ENCODE assay signal across 7 mouse cellular contexts in genomic region chr17:37190711-37191110, GRCm38 (mm10). TPM values are rescaled to one million over a fixed set of nuclear protein-coding genes. Genes with fewer than 3 reads are reported as not detected.
DNase-seq lines count a peak whose midpoint lies in the region; ATAC-seq and TF ChIP-seq lines count a peak whose summit lies in the region.

No protein-coding gene starts in this region.

- peak; percentile 50 for DNase-seq in layer of hippocampus, adult 9-10 months (ENCODE audit: low spot score)
- no peak for DNase-seq in layer of hippocampus, adult 8-10 months (ENCODE audit: low spot score in 2 of 2)
- peak; percentile 3 for DNase-seq in Patski (ENCODE audit: low read depth, low spot score)
- peak; percentile 40 for DNase-seq in cerebellum, adult 9-10 months
- DNase-seq in lung, postnatal 36 days = peak; percentile 80
- DNase-seq in gastrocnemius, postnatal 25 days = no peak
- DNase-seq in thymus, postnatal 14 days = no peak

- CTCF ChIA-PET in Patski (lab: Charles Lee) = interaction anchor here (1.2 kb wide), 1 partner anchor 107 kb away, joined by 3 read pairs; no protein-coding TSS in a partner anchor

- POLR2A ChIA-PET in Patski (lab: Charles Lee) = no interaction called here

- ATAC-seq in Patski = no peak

- peaks cover 3% of the 10 kb centered on the region for H3K27me3 ChIP-seq in Patski

- in situ Hi-C loops in Patski (cut with MboI; ENCODE audit: low pct_unique_long_range_greater_than_20kb) = no loop called here

- no peak for TF ChIP-seq CTCF in Patski (IDR thresholded peaks at IDR 0.05)

RNA-seq across cellular contexts. Expression of gene Ubd, which starts 3.0 kb away (rescaled TPM):
- total RNA-seq in layer of hippocampus, adult 8-10 months (2022) = not detected
- polyA plus RNA-seq in Patski (2021) = 0.06 TPM
- total RNA-seq in gastrocnemius, postnatal 25 days (2021) = not detected

RNA-seq across cellular contexts. Expression of gene Olfr94, which starts 10.1 kb away (rescaled TPM):
- total RNA-seq in layer of hippocampus, adult 8-10 months (2022) = not detected
- polyA plus RNA-seq in Patski (2021) = not detected
- total RNA-seq in gastrocnemius, postnatal 25 days (2021) = not detected

RNA-seq across cellular contexts. Expression of gene Olfr95, which starts 22.2 kb away (rescaled TPM):
- total RNA-seq in layer of hippocampus, adult 8-10 months (2022) = not detected
- polyA plus RNA-seq in Patski (2021) = not detected
- total RNA-seq in gastrocnemius, postnatal 25 days (2021) = not detected

RNA-seq across cellular contexts. Expression of gene Olfr96, which starts 29.2 kb away (rescaled TPM):
- not detected for total RNA-seq in layer of hippocampus, adult 8-10 months (2022)
- not detected for polyA plus RNA-seq in Patski (2021)
- not detected for total RNA-seq in gastrocnemius, postnatal 25 days (2021)

RNA-seq across cellular contexts. Expression of gene Olfr93, which starts 29.4 kb away (rescaled TPM):
- not detected for total RNA-seq in layer of hippocampus, adult 8-10 months (2022)
- not detected for polyA plus RNA-seq in Patski (2021)
- not detected for total RNA-seq in gastrocnemius, postnatal 25 days (2021)

Comparison
In these comparisons a context has a peak if more than half of its experiments do, and no peak if none do; other contexts are left out.
1. DNase-seq: peak in layer of hippocampus, adult 9-10 months (single experiment), Patski (single experiment), cerebellum, adult 9-10 months (single experiment) and lung, postnatal 36 days (single experiment); none in layer of hippocampus, adult 8-10 months (0 of 2), gastrocnemius, postnatal 25 days (single experiment) and thymus, postnatal 14 days (single experiment).